Mouse (Mus musculus) cerebellum, adult 2 months (tissue): Measurements from ENCODE around the gene Cyp4v3. TPM values are rescaled to one million over a fixed set of nuclear protein-coding genes. Genes with fewer than 3 reads are reported as not detected.
A peak's percentile ranks its signal among the peaks of the same experiment; 100 is the strongest.

ENCODE experiments used
- DNase-seq, 2 experiments: peaks; one replicate each; pipeline ENCODE4 v3.0.0; 2021
- H3K27ac ChIP-seq: fragments of 200-500 bp; 2 replicates; pipeline ENCODE4 v1.5.1; 2012; ENCODE audit warnings: low read length, control low read depth, inconsistent platforms; ENCODE audit not compliant: insufficient read depth
- H3K27me3 ChIP-seq: fragments of 200-500 bp; 2 replicates; pipeline ENCODE4 v1.6.1; 2012; ENCODE audit warnings: inconsistent platforms, mild to moderate bottlenecking, low read length, moderate library complexity; ENCODE audit not compliant: control insufficient read depth, insufficient read depth
- H3K4me1 ChIP-seq: fragments of 200-500 bp; 2 replicates; pipeline ENCODE4 v1.6.1; 2011; ENCODE audit warnings: low read length; ENCODE audit not compliant: control insufficient read depth, insufficient read depth
- H3K4me3 ChIP-seq: fragments of 200-500 bp; replicated peaks from 2 replicates; pipeline ENCODE3; 2011; ENCODE audit warnings: mild to moderate bottlenecking, low read depth, low read length, control low read depth; ENCODE audit not compliant: insufficient read depth
- CTCF ChIP-seq: fragments of 200-500 bp; IDR thresholded peaks from 2 replicates; pipeline ENCODE4 v1.5.1; 2011; ENCODE audit warnings: low read depth, mild to moderate bottlenecking, control low read depth, low read length, moderate library complexity, borderline replicate concordance; ENCODE audit not compliant: insufficient read depth
- POLR2A ChIP-seq: fragments of 200-500 bp; IDR thresholded peaks from 2 replicates; pipeline ENCODE4 v1.6.1; 2011; ENCODE audit warnings: low read length, control low read depth, borderline replicate concordance; ENCODE audit not compliant: insufficient read depth
- WGBS: fragments of 180-500 bp; shearing (Covaris S2); methylation state at CpG from one replicate; pipeline ENCODE4 v1.1.7; 2018; 5-methylcytosine and 5-hydroxymethylcytosine counted together
- polyA plus RNA-seq: library from polyadenylated mRNA; depleted of rRNA; stranded (reverse); fragments of >200 nt; gene quantifications from 2 replicates; pipeline ENCODE4 v1.2.3, GENCODE M21; 2012

The Cyp4v3 gene
- polyA plus RNA-seq, 1 experiment: 4.8 TPM

GRCm38 (mm10) chr8:45308366-45308765 lies 24.6 kb downstream of the Cyp4v3 start, which contains the start of gene Gm45753:
Gene Gm45753, minus strand, starts transcription at chr8:45308466.
- 92% methylated on average over 13 of the region's 13 CpGs for WGBS
- Histone ChIP-seq H3K4me3 (no peak within 1 kb of the TSS), H3K27me3 (no peaks in the 10 kb centered on the region), H3K4me1 (no peaks in the 10 kb centered on the region), H3K27ac (no peak within 1 kb of the TSS)
- TF ChIP-seq CTCF (no peak), POLR2A (no peak)
- DNase-seq: no peak

GRCm38 (mm10) chr8:45305479-45305878 lies 27.5 kb downstream of the Cyp4v3 start:
- no peak for DNase-seq
- WGBS: 88% methylated on average over 1 of the region's 1 CpGs
- no peak overlapping the region for H3K27ac ChIP-seq
- no peaks in the 10 kb centered on the region for H3K27me3 ChIP-seq
- TF ChIP-seq POLR2A (no peak), CTCF (no peak)
- no peak overlapping the region for H3K4me3 ChIP-seq
- H3K4me1 ChIP-seq: no peaks in the 10 kb centered on the region

GRCm38 (mm10) chr8:45304354-45304753 lies 28.7 kb downstream of the Cyp4v3 start:
- Histone ChIP-seq H3K4me1 (no peaks in the 10 kb centered on the region), H3K4me3 (no peak overlapping the region), H3K27me3 (no peaks in the 10 kb centered on the region), H3K27ac (no peak overlapping the region)
- no peak for DNase-seq
- TF ChIP-seq CTCF (no peak), POLR2A (no peak)
- 94% methylated on average over 3 of the region's 3 CpGs for WGBS

GRCm38 (mm10) chr8:45302390-45302789 lies 30.6 kb downstream of the Cyp4v3 start:
- no peaks in the 10 kb centered on the region for H3K4me1 ChIP-seq
- H3K27me3 ChIP-seq: no peaks in the 10 kb centered on the region
- no peak overlapping the region for H3K27ac ChIP-seq
- DNase-seq: no peak
- WGBS: 20% methylated on average over 8 of the region's 8 CpGs
- no peak for TF ChIP-seq POLR2A
- TF ChIP-seq CTCF: no peak
- H3K4me3 ChIP-seq: no peak overlapping the region

- TF ChIP-seq POLR2A (no peak), CTCF (no peak)
- DNase-seq: no peak
- Histone ChIP-seq H3K4me1 (no peaks in the 10 kb centered on the region), H3K27me3 (no peaks in the 10 kb centered on the region), H3K4me3 (no peak overlapping the region), H3K27ac (no peak overlapping the region)
- 93% methylated on average over 6 of the region's 6 CpGs for WGBS
These were observed 37.7 kb downstream of the Cyp4v3 start for GRCm38 (mm10) chr8:45295276-45295675.

GRCm38 (mm10) chr8:45294687-45295086 lies 38.3 kb downstream of the Cyp4v3 start, which contains the start of gene Klkb1:
Gene Klkb1, minus strand, starts transcription at chr8:45294859.
- Histone ChIP-seq H3K4me1 (no peaks in the 10 kb centered on the region), H3K27ac (no peak within 1 kb of the TSS), H3K27me3 (no peaks in the 10 kb centered on the region), H3K4me3 (no peak within 1 kb of the TSS)
- TF ChIP-seq CTCF: no peak
- TF ChIP-seq POLR2A: no peak
- whole genome bisulfite sequencing: 89% methylated on average over 7 of the region's 7 CpGs
- DNase-seq: no peak

GRCm38 (mm10) chr8:45291790-45292189 lies 41.2 kb downstream of the Cyp4v3 start:
- Histone ChIP-seq H3K27me3 (no peaks in the 10 kb centered on the region), H3K4me1 (no peaks in the 10 kb centered on the region), H3K27ac (no peak overlapping the region), H3K4me3 (no peak overlapping the region)
- TF ChIP-seq POLR2A: no peak
- TF ChIP-seq CTCF: no peak
- WGBS: 49% methylated on average over 2 of the region's 2 CpGs
- DNase-seq: peak; percentile 33 to 63

GRCm38 (mm10) chr8:45281630-45282029 lies 51.4 kb downstream of the Cyp4v3 start:
- Histone ChIP-seq H3K4me3 (no peak overlapping the region), H3K27ac (no peak overlapping the region), H3K27me3 (no peaks in the 10 kb centered on the region), H3K4me1 (no peaks in the 10 kb centered on the region; the same call in 1 of the 2 replicates)
- TF ChIP-seq CTCF (no peak), POLR2A (no peak)
- no peak for DNase-seq
- WGBS: 85% methylated on average over 8 of the region's 8 CpGs
